In genomic region chr7:51068376-51068775, GRCm38 (mm10) we compare ENCODE assay signal across 25 mouse cellular contexts.
"Had no signal": no experiment of that assay in that cellular context is flagged by ENCODE, and none has a peak within 500 bp of the region (broad histone marks: within the 10 kb centered on the region; RNA-seq: fewer than 3 reads in every experiment).

No protein-coding gene starts in this region.

- H3K9ac ChIP-seq: heart, embryonic 12.5 days; hindbrain, embryonic 12.5 days; hindbrain, embryonic 15.5 days; intestine, embryonic 15.5 days; limb, embryonic 12.5 days; liver, embryonic 13.5 days; liver, embryonic 15.5 days; liver, postnatal 0 days had no signal

- H3K4me1 ChIP-seq: heart, embryonic 10.5 days; heart, embryonic 12.5 days; hindbrain, embryonic 10.5 days; hindbrain, embryonic 12.5 days; hindbrain, embryonic 15.5 days; intestine, embryonic 15.5 days; limb, embryonic 10.5 days; limb, embryonic 12.5 days; liver, embryonic 13.5 days; liver, embryonic 15.5 days had no signal

- DNase-seq: gastrocnemius, postnatal 25 days; heart, adult 18-20 months; heart, postnatal 10 days; heart, postnatal 4 days; kidney, adult 18-20 months; kidney, adult 8-10 months; kidney, postnatal 10 days; kidney, postnatal 36 days; layer of hippocampus, adult 9-11 months; liver; liver, embryonic 13.5 days; liver, postnatal 0 days had no signal

- H3K27me3 ChIP-seq: heart, embryonic 12.5 days; hindbrain, embryonic 12.5 days; hindbrain, embryonic 15.5 days; intestine, embryonic 15.5 days; limb, embryonic 12.5 days; liver, embryonic 13.5 days; liver, embryonic 15.5 days had no signal

- H3K9me3 ChIP-seq: heart, embryonic 10.5 days; heart, embryonic 12.5 days; hindbrain, embryonic 10.5 days; hindbrain, embryonic 12.5 days; hindbrain, embryonic 15.5 days; intestine, embryonic 15.5 days; limb, embryonic 10.5 days; limb, embryonic 12.5 days; liver, embryonic 13.5 days; liver, embryonic 15.5 days had no signal

- H3K36me3 ChIP-seq: heart, embryonic 10.5 days; heart, embryonic 12.5 days; hindbrain, embryonic 10.5 days; hindbrain, embryonic 12.5 days; hindbrain, embryonic 15.5 days; intestine, embryonic 15.5 days; limb, embryonic 10.5 days; limb, embryonic 12.5 days; liver, embryonic 13.5 days; liver, embryonic 15.5 days had no signal

- ATAC-seq: inflammation-experienced regulatory T-cells, adult 6 months; intestine, embryonic 15.5 days; intestine, postnatal 0 days; liver, postnatal 0 days had no signal

- H3K27ac ChIP-seq: heart, embryonic 10.5 days; hindbrain, embryonic 10.5 days; hindbrain, embryonic 12.5 days; hindbrain, embryonic 15.5 days; intestine, embryonic 15.5 days; left cerebral cortex, adult 2 months; limb, embryonic 10.5 days; limb, embryonic 12.5 days; liver, embryonic 13.5 days; liver, embryonic 15.5 days had no signal

- H3K4me2 ChIP-seq: heart, embryonic 12.5 days; hindbrain, embryonic 12.5 days; hindbrain, embryonic 15.5 days; intestine, embryonic 15.5 days; limb, embryonic 12.5 days; liver, embryonic 11.5 days; liver, embryonic 13.5 days; liver, embryonic 15.5 days had no signal

- H3K4me3 ChIP-seq: heart, embryonic 10.5 days; heart, embryonic 12.5 days; hindbrain, embryonic 10.5 days; hindbrain, embryonic 12.5 days; hindbrain, embryonic 15.5 days; intestine, embryonic 15.5 days; left cerebral cortex, adult 2 months; limb, embryonic 10.5 days; limb, embryonic 12.5 days; liver, embryonic 13.5 days; liver, embryonic 15.5 days had no signal
